In genomic region chr3:55828481-55829256, GRCm38 (mm10) we compare ENCODE assay signal across 9 mouse cellular contexts. TPM values are rescaled to one million over a fixed set of nuclear protein-coding genes. Genes with fewer than 3 reads are reported as not detected.
DNase-seq lines count a peak whose midpoint lies in the region; ATAC-seq lines count a peak whose summit lies in the region.
"Had no signal": no experiment of that assay in that cellular context is flagged by ENCODE, and none has a peak within 500 bp of the region (broad histone marks: within the 10 kb centered on the region; RNA-seq: fewer than 3 reads in every experiment).

No protein-coding gene starts in this region.

- peak; percentile 14 for DNase-seq in kidney, adult 9 months
- no peak for DNase-seq in kidney, adult 18-20 months
- peak; percentile 28 for DNase-seq in MN1 (ENCODE audit: low spot score)
- DNase-seq in lung, postnatal 36 days = peak; percentile 5
- DNase-seq in cerebellum, adult 9-11 months = no peak
- no peak for DNase-seq in adipocyte (ENCODE audit: low spot score)
- no peak for DNase-seq in right cerebral cortex, postnatal 25 days

- peak; percentile 99 to 100 for ATAC-seq in hematopoietic stem cell, adult 5-6 weeks (replicated peaks in 1 of 2; ENCODE audit: insufficient read depth in 1 of 2, low FRiP score in 2 of 2, low TSS enrichment in 1 of 2, low read depth in 1 of 2, poor library complexity in 2 of 2, severe bottlenecking in 2 of 2)

RNA-seq across cellular contexts. Expression of gene Mab21l1, which starts 46.4 kb away (rescaled TPM):
- total RNA-seq in hematopoietic stem cell, adult 5-6 weeks (2017) = not detected in 2 replicates
- total RNA-seq: neutrophil, adult 5-6 weeks had no signal

Comparison
In these comparisons a context has a peak if more than half of its experiments do, and no peak if none do; other contexts are left out.
1. DNase-seq: peak in kidney, adult 9 months (single experiment), MN1 (single experiment) and lung, postnatal 36 days (single experiment); none in kidney, adult 18-20 months (single experiment), cerebellum, adult 9-11 months (single experiment), adipocyte (single experiment) and right cerebral cortex, postnatal 25 days (single experiment).